Mouse (Mus musculus): Measurements from ENCODE around the gene Smim24. TPM values are rescaled to one million over a fixed set of nuclear protein-coding genes. Genes with fewer than 3 reads are reported as not detected.

The Smim24 gene
- polyA plus RNA-seq, 1 experiment from 2014 or later: 1.8 TPM

GRCm38 (mm10) chr10:81427804-81428506 lies 35.1 kb downstream of the Smim24 start:
- ATAC-seq (ENCODE audit: low FRiP score, low read depth): no peak
- Histone ChIP-seq H3K9ac (no peak overlapping the region), H3K27ac (replicated peaks) (no peak overlapping the region), H3K9me3 (no peaks in the 10 kb centered on the region), H3K27me3 (peaks cover 20% of the 10 kb centered on the region; the same call in 1 of the 2 replicates), H3K4me1 (replicated peaks) (peaks cover 61% of the 10 kb centered on the region), H3K4me3 (no peak overlapping the region), H3K4me2 (no peak overlapping the region), H3K36me3 (no peaks in the 10 kb centered on the region)
- WGBS: 78% methylated on average over 8 of the region's 8 CpGs

DNA sequence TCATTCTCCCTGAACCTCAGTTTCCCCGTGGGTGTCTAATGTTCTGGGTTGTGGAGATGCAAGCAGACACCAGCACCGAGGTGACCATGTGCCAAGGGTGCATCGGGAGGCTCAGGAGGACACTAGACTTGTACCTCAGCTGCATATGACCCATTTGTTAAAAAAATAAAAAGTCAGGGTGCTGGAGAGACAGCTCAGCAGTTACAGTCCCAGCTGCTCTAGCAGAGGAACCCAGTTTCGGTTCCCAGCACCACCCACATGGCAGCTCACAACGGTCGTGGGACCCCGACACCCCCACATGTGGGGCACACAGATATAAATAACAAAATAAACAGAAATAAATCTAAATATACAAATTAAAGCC lies 35.6 kb downstream of the Smim24 start:
- ATAC-seq (ENCODE audit: low FRiP score, low read depth): no peak
- Histone ChIP-seq H3K9me3 (no peaks in the 10 kb centered on the region), H3K4me2 (no peak overlapping the region), H3K27ac (replicated peaks) (no peak overlapping the region), H3K27me3 (peaks cover 20% of the 10 kb centered on the region; the same call in 1 of the 2 replicates), H3K4me1 (replicated peaks) (peaks cover 66% of the 10 kb centered on the region), H3K36me3 (no peaks in the 10 kb centered on the region), H3K4me3 (no peak overlapping the region), H3K9ac (no peak overlapping the region)
- 87% methylated on average over 7 of the region's 7 CpGs for WGBS

DNA sequence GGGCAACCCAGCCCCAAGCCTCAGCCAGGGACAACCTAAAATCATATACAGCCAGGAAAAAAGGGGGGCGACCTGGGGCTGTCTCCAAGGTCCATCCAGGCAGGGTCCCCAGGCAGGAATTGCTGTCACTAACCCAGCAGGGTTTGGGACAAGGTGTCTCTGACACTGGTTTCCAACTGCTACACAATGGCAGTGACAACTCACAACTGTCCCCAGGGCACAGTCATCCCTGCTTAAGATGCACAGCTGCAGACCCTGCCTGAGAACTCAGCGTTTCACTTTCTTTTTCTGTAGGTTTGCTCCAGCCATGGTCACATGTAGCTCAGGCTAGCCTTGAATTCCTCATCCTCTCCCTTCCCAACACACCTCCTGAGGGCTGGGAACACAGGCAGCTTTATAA lies 36.2 kb downstream of the Smim24 start:
- H3K9me3 ChIP-seq: no peaks in the 10 kb centered on the region
- no peak for ATAC-seq (ENCODE audit: low FRiP score, low read depth)
- H3K27me3 ChIP-seq: peaks cover 20% of the 10 kb centered on the region; the same call in 1 of the 2 replicates
- no peaks in the 10 kb centered on the region for H3K36me3 ChIP-seq
- peak overlapping the region; percentile 69 for H3K4me2 ChIP-seq
- H3K9ac ChIP-seq: no peak overlapping the region
- WGBS: 11% methylated on average over 2 of the region's 2 CpGs
- H3K4me1 ChIP-seq (replicated peaks): peaks cover 69% of the 10 kb centered on the region
- H3K4me3 ChIP-seq: peak overlapping the region; percentile 85
- no peak overlapping the region for H3K27ac ChIP-seq (replicated peaks)

DNA sequence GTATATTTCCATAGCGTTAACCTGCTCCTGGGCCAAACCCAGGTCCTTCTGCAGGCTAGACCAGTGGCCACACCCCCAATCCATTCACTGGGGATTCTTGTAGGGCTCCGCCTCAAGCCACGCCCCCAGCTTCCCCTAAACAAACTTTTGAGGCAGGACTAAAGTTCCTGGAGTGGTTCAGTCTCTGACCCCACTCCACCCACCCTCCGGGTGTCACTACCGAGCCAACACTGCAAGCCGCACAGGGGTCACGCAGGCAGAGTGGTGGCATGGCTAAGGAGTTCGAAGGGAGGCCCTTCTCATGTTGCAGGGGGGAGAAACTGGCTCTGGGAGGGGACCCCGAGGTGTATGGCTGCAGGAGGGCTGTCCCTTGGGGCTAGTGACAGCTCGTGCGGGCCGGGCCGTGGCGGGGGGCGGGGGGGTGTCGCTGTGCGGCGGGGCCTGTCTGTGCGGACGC lies 36.8 kb downstream of the Smim24 start:
- peak overlapping the region; percentile 93 for H3K9ac ChIP-seq
- H3K4me3 ChIP-seq: peak overlapping the region; percentile 85
- peak; percentile 4; the same call in 1 of the 2 replicates for ATAC-seq (ENCODE audit: low FRiP score, low read depth)
- H3K27me3 ChIP-seq: peaks cover 20% of the 10 kb centered on the region; the same call in 1 of the 2 replicates
- no peaks in the 10 kb centered on the region for H3K9me3 ChIP-seq
- peak overlapping the region; percentile 69 for H3K4me2 ChIP-seq
- H3K4me1 ChIP-seq (replicated peaks): peaks cover 65% of the 10 kb centered on the region
- peak overlapping the region; percentile 95 for H3K27ac ChIP-seq (replicated peaks)
- H3K36me3 ChIP-seq: no peaks in the 10 kb centered on the region
- WGBS: under 1% methylated on average over 19 of the region's 20 CpGs

DNA sequence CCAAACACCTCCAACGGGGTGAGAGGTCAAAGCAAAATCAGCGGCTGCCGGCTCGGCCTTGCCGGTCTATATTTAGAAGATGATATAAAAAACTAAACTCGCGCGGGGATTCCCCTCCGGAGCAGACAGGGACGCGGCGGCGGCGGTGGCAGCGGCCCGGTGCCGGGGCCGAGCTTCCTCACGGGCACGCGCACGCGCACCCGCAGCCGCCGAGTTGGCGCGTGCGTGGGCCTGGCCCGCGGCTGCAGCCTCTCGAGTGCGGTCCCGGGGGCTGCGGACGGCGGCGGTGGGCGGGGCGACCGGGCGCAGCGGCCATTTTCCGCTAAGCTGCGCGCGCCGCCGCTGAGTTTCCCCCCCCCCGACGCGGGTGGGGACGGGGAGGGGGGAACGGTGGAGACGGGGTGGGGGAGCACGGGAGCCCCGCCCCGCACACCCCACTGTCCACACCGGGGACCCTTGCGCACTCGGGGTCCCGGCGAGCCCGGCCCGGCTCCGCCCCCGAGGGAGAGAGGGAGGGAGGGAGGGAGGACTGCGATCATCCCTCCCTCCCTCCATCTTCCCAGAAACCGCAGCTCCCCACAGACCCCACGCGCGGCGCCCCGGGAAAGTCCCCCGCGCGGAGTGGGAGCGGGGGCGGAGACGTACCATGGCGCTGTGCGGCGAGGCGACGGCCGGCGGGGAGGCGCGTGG lies 37.4 kb downstream of the Smim24 start:
- Histone ChIP-seq H3K4me3 (peak overlapping the region; percentile 85), H3K9ac (peak overlapping the region; percentile 93)
- under 1% methylated on average over 63 of the region's 89 CpGs for WGBS

DNA sequence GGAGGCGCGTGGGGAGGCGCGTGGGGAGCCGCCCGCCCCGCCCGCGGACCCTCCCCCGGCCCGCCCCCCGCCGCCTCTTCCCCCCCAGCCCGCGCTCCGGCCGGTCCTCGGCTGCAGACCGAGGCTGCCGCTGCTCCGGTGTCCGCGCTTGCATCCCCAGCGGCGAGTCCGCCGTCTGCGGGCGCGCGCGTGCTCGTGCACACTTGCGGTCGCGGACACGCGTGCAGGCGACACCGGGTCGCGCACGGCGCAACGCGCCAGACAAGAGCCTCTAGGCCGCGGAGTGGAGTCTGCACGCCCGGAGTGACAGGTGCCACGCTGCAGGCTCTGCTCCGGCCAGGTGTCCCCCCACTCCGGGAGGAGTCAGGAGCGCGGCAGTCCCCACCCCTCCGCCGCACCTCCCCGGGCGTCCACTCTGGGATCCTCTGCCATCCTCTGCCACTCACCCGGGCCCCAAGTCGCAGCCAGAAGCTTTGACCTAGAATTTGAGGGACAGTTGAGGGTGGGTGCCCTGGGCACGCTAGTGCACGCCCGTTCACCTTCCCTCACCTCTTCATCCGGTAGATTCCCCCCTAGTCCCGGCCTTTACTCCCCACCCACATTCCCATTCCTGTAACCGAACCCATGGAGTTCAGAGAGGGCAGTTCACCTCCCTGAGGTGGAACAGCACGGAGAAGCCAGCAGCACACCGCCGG lies 38.1 kb downstream of the Smim24 start:
- Histone ChIP-seq H3K4me2 (peak overlapping the region; percentile 69), H3K27me3 (peaks cover 14% of the 10 kb centered on the region; the same call in 1 of the 2 replicates), H3K4me3 (peak overlapping the region; percentile 85), H3K4me1 (replicated peaks) (peaks cover 59% of the 10 kb centered on the region), H3K9ac (peak overlapping the region; percentile 93), H3K36me3 (no peaks in the 10 kb centered on the region), H3K27ac (replicated peaks) (peak overlapping the region; percentile 95), H3K9me3 (no peaks in the 10 kb centered on the region)
- WGBS: 1% methylated on average over 49 of the region's 70 CpGs
- peak; percentile 14; the same call in 1 of the 2 replicates for ATAC-seq (ENCODE audit: low FRiP score, low read depth)

More for the DNA sequence above, 37.4 kb downstream of the Smim24 start:
- H3K4me2 ChIP-seq: peak overlapping the region; percentile 69
- ATAC-seq (ENCODE audit: low FRiP score, low read depth): peak; percentile 17
- no peaks in the 10 kb centered on the region for H3K9me3 ChIP-seq
- peaks cover 18% of the 10 kb centered on the region; the same call in 1 of the 2 replicates for H3K27me3 ChIP-seq
- H3K36me3 ChIP-seq: no peaks in the 10 kb centered on the region
- H3K27ac ChIP-seq (replicated peaks): peak overlapping the region; percentile 95
- peaks cover 65% of the 10 kb centered on the region for H3K4me1 ChIP-seq (replicated peaks)

DNA sequence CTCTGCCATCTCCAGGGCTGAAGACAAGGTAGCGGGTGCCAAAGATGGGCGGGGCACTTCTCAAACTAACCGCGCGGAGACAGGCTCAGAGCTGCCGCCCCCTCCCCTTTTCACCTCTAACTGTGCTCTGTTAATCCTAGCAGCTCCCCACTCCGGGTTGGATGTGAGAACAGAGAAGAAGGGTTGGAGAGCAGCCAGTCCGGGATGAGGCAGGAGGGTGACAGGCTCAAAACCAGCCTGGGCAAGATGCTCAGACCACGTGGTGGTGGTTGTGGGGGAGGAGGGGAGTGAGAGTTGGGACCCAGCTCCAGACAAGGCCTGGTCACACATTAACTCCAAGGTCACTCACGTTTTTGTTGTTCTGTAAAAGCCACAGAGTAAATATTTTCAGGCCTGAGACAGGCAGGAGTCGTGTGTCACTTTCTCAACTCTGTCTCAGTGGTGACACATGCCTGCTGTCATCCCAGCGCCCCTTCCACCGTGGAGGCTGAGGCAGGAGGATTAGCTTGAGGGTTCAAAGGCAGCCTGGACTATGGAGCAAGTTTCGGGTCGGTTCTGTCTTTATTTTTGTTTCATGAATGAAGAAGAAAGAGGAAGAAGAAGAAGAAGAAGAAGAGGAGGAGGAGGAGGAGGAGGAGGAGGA lies 38.8 kb downstream of the Smim24 start:
- ATAC-seq (ENCODE audit: low FRiP score, low read depth): no peak
- H3K4me3 ChIP-seq: peak overlapping the region; percentile 85
- H3K4me2 ChIP-seq: peak overlapping the region; percentile 69
- peaks cover 53% of the 10 kb centered on the region for H3K4me1 ChIP-seq (replicated peaks)
- 13% methylated on average over 15 of the region's 15 CpGs for WGBS
- peak overlapping the region; percentile 93 for H3K9ac ChIP-seq
- H3K36me3 ChIP-seq: no peaks in the 10 kb centered on the region
- H3K27me3 ChIP-seq: peaks cover 14% of the 10 kb centered on the region; the same call in 1 of the 2 replicates
- H3K27ac ChIP-seq (replicated peaks): peak overlapping the region; percentile 95
- no peaks in the 10 kb centered on the region for H3K9me3 ChIP-seq

DNA sequence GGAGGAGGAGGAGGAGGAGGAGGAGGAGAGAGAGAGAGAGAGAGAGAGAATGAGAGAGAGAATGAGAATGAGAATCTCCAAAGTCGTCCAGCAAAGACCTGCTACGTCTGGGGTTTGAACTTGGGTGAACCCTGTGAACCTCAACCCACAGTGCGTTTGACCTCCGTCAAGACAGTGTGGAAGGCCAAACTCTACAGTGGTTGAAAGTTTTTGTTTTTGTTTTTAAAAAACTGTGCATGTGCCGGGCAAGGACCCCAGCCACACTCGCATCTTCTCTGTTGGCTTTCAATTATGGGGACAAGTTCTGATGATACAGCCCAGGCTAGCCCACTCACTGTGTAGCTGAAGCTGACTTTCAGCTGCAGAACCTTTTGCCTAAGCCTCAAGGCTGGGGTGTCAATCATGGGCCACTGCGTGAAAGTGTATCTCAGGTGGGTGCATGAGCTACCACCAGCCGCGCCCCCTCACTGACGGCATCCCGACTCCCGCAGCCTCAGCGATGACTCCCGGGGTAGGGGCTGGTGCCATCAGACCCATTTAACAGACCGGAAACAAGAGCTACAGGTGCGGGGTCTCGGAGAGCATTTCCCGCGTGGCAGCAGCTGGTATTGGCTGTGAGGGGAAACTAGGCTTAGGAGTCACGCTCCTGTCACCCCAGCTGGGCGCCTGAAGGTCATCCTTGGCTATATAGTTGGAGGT lies 39.5 kb downstream of the Smim24 start:
- Histone ChIP-seq H3K9ac (peak overlapping the region; percentile 37), H3K36me3 (no peaks in the 10 kb centered on the region), H3K4me3 (peak overlapping the region; percentile 30), H3K27me3 (peaks cover 12% of the 10 kb centered on the region; the same call in 1 of the 2 replicates), H3K9me3 (no peaks in the 10 kb centered on the region), H3K27ac (replicated peaks) (peak overlapping the region; percentile 32; the same call in 1 of the 2 replicates), H3K4me1 (replicated peaks) (peaks cover 46% of the 10 kb centered on the region), H3K4me2 (peak overlapping the region; percentile 61)
- peak; percentile 16 for ATAC-seq (ENCODE audit: low FRiP score, low read depth)
- 63% methylated on average over 21 of the region's 21 CpGs for whole genome bisulfite sequencing

DNA sequence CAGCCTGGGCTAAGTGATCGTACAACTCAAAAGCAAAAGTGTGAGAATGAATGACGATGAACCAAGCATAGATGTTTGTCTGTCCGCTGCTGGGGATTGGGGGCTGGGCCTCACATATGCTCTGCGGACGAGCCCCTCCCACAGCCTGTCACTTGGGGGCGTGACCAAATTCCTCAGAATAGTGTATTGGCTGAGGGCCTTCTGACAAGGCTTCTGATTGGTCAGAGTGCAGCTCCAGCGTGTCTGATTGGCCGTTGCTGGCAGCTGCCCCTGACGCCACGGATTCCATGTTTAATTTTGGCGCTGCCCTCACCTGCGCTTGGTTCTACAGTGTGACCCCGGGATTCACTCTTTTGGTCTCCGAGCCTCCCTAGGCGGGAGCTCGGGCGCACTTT lies 40.0 kb downstream of the Smim24 start:
- 0 out of 2 replicates have a peak, but pooled peaks cover 8% of the 10 kb centered on the region for H3K27me3 ChIP-seq
- H3K9me3 ChIP-seq: no peaks in the 10 kb centered on the region
- peak overlapping the region; percentile 62 for H3K27ac ChIP-seq (replicated peaks)
- peak overlapping the region; percentile 30 for H3K4me3 ChIP-seq
- WGBS: 5% methylated on average over 17 of the region's 17 CpGs
- peaks cover 44% of the 10 kb centered on the region for H3K4me1 ChIP-seq (replicated peaks)
- H3K36me3 ChIP-seq: no peaks in the 10 kb centered on the region
- peak; percentile 90 for ATAC-seq (ENCODE audit: low FRiP score, low read depth)
- H3K4me2 ChIP-seq: peak overlapping the region; percentile 61
- peak overlapping the region; percentile 37 for H3K9ac ChIP-seq

- H3K36me3 ChIP-seq: no peaks in the 10 kb centered on the region
- no peak overlapping the region for H3K4me2 ChIP-seq
- peaks cover 44% of the 10 kb centered on the region for H3K4me1 ChIP-seq (replicated peaks)
- H3K9me3 ChIP-seq: no peaks in the 10 kb centered on the region
- H3K27me3 ChIP-seq: no peaks in the 10 kb centered on the region
- no peak for ATAC-seq (ENCODE audit: low FRiP score, low read depth)
- H3K9ac ChIP-seq: no peak overlapping the region
- WGBS: 67% methylated on average over 26 of the region's 26 CpGs
- no peak overlapping the region for H3K4me3 ChIP-seq
- peak overlapping the region; percentile 62; the same call in 1 of the 2 replicates for H3K27ac ChIP-seq (replicated peaks)
Measured at GRCm38 (mm10) chr10:81433541-81434289, 40.9 kb downstream of the Smim24 start.

Data from hindbrain, embryonic 15.5 days (tissue).